Mouse (Mus musculus) NIH3T3 (cell line): ENCODE measurements at regions not wholly inside any gene's neighbourhood (a gene's known extent, or its start where the extent isn't known, plus 50 kb on each side); places are given as distances from the start of the nearest gene placed in this dataset.

ENCODE experiments used
- DNase-seq: peaks from one replicate; pipeline ENCODE4 v3.0.0-alpha.2; 2012; ENCODE audit warnings: low read depth

GRCm38 (mm10) chr4:74847332-74848053, 430.6 kb downstream of the Dmac1 start:
- peak; percentile 17 for DNase-seq

- no peak for DNase-seq
These were observed 479.8 kb downstream of the Dmac1 start for GRCm38 (mm10) chr4:74798173-74798799.

- DNase-seq: no peak
These were observed 480.6 kb downstream of the Dmac1 start for GRCm38 (mm10) chr4:74797456-74797855.

- no peak for DNase-seq
These were observed 481.4 kb downstream of the Dmac1 start for GRCm38 (mm10) chr4:74796676-74797075.

GRCm38 (mm10) chr4:74747985-74748384, 505.7 kb downstream of the Kdm4c start:
- no peak for DNase-seq

GRCm38 (mm10) chr4:74739642-74740041, 497.3 kb downstream of the Kdm4c start:
- no peak for DNase-seq
